Mouse (Mus musculus) erythroblast, embryonic 14.5 days (primary cell): ENCODE measurements around the gene Setd6.

ENCODE experiments used
- GATA1 ChIP-seq: IDR thresholded peaks from 2 replicates; pipeline ENCODE4 v1.6.1; 2012; ENCODE audit warnings: low read length, inconsistent platforms, mixed read lengths
- TAL1 ChIP-seq: IDR thresholded peaks from 3 replicates; pipeline ENCODE4 v1.6.1; 2012; ENCODE audit warnings: low read length, inconsistent platforms, mixed read lengths

- TF ChIP-seq GATA1 (no peak), TAL1 (no peak)
Measured at GRCm38 (mm10) chr8:95696661-95697060, 19.0 kb upstream of the Setd6 start.
